Mouse (Mus musculus): ENCODE data around the gene Rgs10. TPM values are rescaled to one million over a fixed set of nuclear protein-coding genes. Genes with fewer than 3 reads are reported as not detected.

The Rgs10 gene
- 7.6 and 8.7 TPM in 2 replicates for polyA plus RNA-seq (2014; fragmentation: Nextera tagmentation; extraction: Ambion mirVana)

- ATAC-seq (ENCODE audit: low FRiP score, low TSS enrichment), result peak; percentile 78
- Histone ChIP-seq H3K27ac (ENCODE audit: low read depth, low read length) (no peak within 1 kb of the TSS), H3K9me3 (ENCODE audit: control insufficient read depth, low read length) (no peaks in the 10 kb centered on the region), H3K4me2 (replicated peaks; ENCODE audit: low read depth, low read length) (peak within 1 kb of the TSS; percentile 99), H3K36me3 (ENCODE audit: control insufficient read depth, insufficient read depth, low read length) (no peaks in the 10 kb centered on the region), H3K27me3 (ENCODE audit: control insufficient read depth, insufficient read depth, low read length) (peaks cover 48% of the 10 kb centered on the region), H3K9ac (ENCODE audit: low read depth, low read length) (peak within 1 kb of the TSS; percentile 63), H3K4me3 (ENCODE audit: low read length) (peak within 1 kb of the TSS; percentile 70), H3K4me1 (ENCODE audit: control insufficient read depth, insufficient read depth, low read length) (peaks cover 7% of the 10 kb centered on the region; the same call in 1 of the 2 replicates)
- WGBS, result under 1% methylated on average over 78 of the region's 102 CpGs
Observed at GRCm38 (mm10) chr7:128417930-128418779, at the start of gene Rgs10. Rgs10 (minus strand) TSS chr7:128418758.

DNA sequence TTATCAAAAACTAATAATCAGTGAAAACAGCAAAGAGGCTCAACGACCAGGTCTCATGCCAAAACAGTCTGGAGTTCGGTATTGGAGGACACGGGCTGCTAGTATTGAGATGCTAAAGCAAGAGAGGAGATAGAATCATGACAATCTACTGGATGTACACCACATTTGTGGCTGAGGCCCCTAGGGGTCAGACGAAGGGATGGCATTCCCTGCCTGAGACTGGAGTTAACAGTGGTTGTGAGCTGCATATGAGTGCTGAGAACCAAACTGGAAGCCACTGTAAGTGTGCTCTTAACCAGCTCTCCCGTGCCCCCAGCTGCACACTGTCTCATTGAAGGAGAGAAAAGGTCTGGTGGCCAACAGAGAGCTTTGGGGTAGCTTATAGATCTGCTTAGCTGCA, 43.8 kb upstream of the Rgs10 start:
- Histone ChIP-seq H3K4me3 (ENCODE audit: low read length) (peak overlapping the region; percentile 86; the same call in 1 of the 2 replicates), H3K27me3 (ENCODE audit: control insufficient read depth, insufficient read depth, low read length) (no peaks in the 10 kb centered on the region), H3K36me3 (ENCODE audit: control insufficient read depth, insufficient read depth, low read length) (no peaks in the 10 kb centered on the region), H3K27ac (ENCODE audit: low read depth, low read length) (no peak overlapping the region), H3K4me2 (replicated peaks; ENCODE audit: low read depth, low read length) (peak overlapping the region; percentile 58), H3K9ac (ENCODE audit: low read depth, low read length) (peak overlapping the region; percentile 50; the same call in 1 of the 2 replicates), H3K4me1 (ENCODE audit: control insufficient read depth, insufficient read depth, low read length) (peaks cover 9% of the 10 kb centered on the region; the same call in 1 of the 2 replicates), H3K9me3 (ENCODE audit: control insufficient read depth, low read length) (no peaks in the 10 kb centered on the region; the same call in 1 of the 2 replicates)
- WGBS, result 76% methylated on average over 5 of the region's 5 CpGs
- no peak for ATAC-seq (ENCODE audit: low FRiP score, low TSS enrichment)

DNA sequence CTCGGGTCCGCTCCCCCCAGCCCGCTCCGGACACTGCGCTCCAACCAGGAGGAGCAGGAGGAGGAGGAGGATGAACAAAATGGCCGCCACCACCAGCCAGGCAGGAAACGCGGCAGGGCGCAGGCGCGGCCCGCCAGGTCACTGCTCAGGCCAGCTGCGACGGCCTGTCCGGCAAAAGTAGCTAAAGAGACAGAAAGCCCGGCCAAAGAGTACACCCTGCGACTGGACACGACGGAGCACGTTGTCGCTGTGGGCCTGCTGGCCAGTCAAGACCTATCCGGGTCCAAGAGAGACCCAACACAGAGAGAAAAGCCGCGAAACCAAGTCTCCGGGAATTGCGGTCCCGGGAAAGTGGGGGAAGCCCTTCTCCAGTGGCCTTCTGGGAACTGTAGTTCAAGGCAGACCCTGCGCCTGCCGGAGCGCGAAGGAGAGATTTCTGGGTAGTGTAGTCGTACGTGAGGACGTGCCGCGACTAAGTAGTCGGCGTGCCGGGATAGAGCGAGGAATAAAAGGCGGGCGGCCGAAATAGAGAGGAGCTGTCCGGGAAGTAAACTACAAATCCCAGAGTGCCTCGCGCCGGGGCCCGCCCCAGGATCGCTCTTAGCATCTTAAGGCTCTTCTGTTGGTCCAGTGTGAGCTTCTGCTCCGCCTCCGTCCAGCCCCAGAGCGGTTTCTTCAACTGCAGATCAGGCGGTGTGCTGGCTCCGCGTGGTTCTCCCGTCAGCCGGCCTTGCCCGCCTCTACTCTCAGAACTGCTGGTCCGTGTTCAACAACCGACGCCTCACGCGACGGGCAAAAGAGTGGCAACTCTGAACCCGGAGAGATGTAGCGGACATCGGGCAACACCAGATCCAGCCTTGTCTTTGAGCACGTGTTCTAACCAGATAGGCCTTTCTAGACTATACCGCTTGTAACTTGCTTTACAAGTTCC, 43.0 kb upstream of the Rgs10 start, which contains the start of gene Tial1:
Gene Tial1, minus strand, starts transcription at position 433 of the 931 bp plus-strand sequence.
- no peaks in the 10 kb centered on the region for H3K27me3 ChIP-seq (ENCODE audit: control insufficient read depth, insufficient read depth, low read length)
- peak; percentile 98 for ATAC-seq (ENCODE audit: low FRiP score, low TSS enrichment)
- H3K4me1 ChIP-seq (ENCODE audit: control insufficient read depth, insufficient read depth, low read length), result peaks cover 9% of the 10 kb centered on the region; the same call in 1 of the 2 replicates
- peak within 1 kb of the TSS; percentile 86 for H3K4me3 ChIP-seq (ENCODE audit: low read length)
- H3K4me2 ChIP-seq (replicated peaks; ENCODE audit: low read depth, low read length), result peak within 1 kb of the TSS; percentile 71
- peak within 1 kb of the TSS; percentile 89 for H3K9ac ChIP-seq (ENCODE audit: low read depth, low read length)
- WGBS, result 1% methylated on average over 69 of the region's 69 CpGs
- H3K36me3 ChIP-seq (ENCODE audit: control insufficient read depth, insufficient read depth, low read length), result no peaks in the 10 kb centered on the region
- H3K9me3 ChIP-seq (ENCODE audit: control insufficient read depth, low read length), result no peaks in the 10 kb centered on the region; the same call in 1 of the 2 replicates
- peak within 1 kb of the TSS; percentile 92 for H3K27ac ChIP-seq (ENCODE audit: low read depth, low read length)

- H3K4me2 ChIP-seq (replicated peaks; ENCODE audit: low read depth, low read length), result peak overlapping the region; percentile 71
- WGBS, result 1% methylated on average over 22 of the region's 23 CpGs
- H3K27ac ChIP-seq (ENCODE audit: low read depth, low read length), result peak overlapping the region; percentile 92
- peaks cover 9% of the 10 kb centered on the region; the same call in 1 of the 2 replicates for H3K4me1 ChIP-seq (ENCODE audit: control insufficient read depth, insufficient read depth, low read length)
- peak; percentile 5 for ATAC-seq (ENCODE audit: low FRiP score, low TSS enrichment)
- H3K4me3 ChIP-seq (ENCODE audit: low read length), result peak overlapping the region; percentile 86
- no peaks in the 10 kb centered on the region; the same call in 1 of the 2 replicates for H3K9me3 ChIP-seq (ENCODE audit: control insufficient read depth, low read length)
- peak overlapping the region; percentile 89 for H3K9ac ChIP-seq (ENCODE audit: low read depth, low read length)
- H3K27me3 ChIP-seq (ENCODE audit: control insufficient read depth, insufficient read depth, low read length), result no peaks in the 10 kb centered on the region
- H3K36me3 ChIP-seq (ENCODE audit: control insufficient read depth, insufficient read depth, low read length), result no peaks in the 10 kb centered on the region
Observed at GRCm38 (mm10) chr7:128460865-128461228, 42.3 kb upstream of the Rgs10 start.

- ATAC-seq (ENCODE audit: low FRiP score, low TSS enrichment), result peak; percentile 9
- H3K27me3 ChIP-seq (ENCODE audit: control insufficient read depth, insufficient read depth, low read length), result no peaks in the 10 kb centered on the region
- no peaks in the 10 kb centered on the region for H3K36me3 ChIP-seq (ENCODE audit: control insufficient read depth, insufficient read depth, low read length)
- peak overlapping the region; percentile 71 for H3K4me2 ChIP-seq (replicated peaks; ENCODE audit: low read depth, low read length)
- peak overlapping the region; percentile 89 for H3K9ac ChIP-seq (ENCODE audit: low read depth, low read length)
- peak overlapping the region; percentile 92 for H3K27ac ChIP-seq (ENCODE audit: low read depth, low read length)
- peak overlapping the region; percentile 86 for H3K4me3 ChIP-seq (ENCODE audit: low read length)
- H3K4me1 ChIP-seq (ENCODE audit: control insufficient read depth, insufficient read depth, low read length), result peaks cover 9% of the 10 kb centered on the region; the same call in 1 of the 2 replicates
- WGBS, result 1% methylated on average over 36 of the region's 36 CpGs
- no peaks in the 10 kb centered on the region; the same call in 1 of the 2 replicates for H3K9me3 ChIP-seq (ENCODE audit: control insufficient read depth, low read length)
Observed at GRCm38 (mm10) chr7:128460131-128460864, 41.7 kb upstream of the Rgs10 start.

DNA sequence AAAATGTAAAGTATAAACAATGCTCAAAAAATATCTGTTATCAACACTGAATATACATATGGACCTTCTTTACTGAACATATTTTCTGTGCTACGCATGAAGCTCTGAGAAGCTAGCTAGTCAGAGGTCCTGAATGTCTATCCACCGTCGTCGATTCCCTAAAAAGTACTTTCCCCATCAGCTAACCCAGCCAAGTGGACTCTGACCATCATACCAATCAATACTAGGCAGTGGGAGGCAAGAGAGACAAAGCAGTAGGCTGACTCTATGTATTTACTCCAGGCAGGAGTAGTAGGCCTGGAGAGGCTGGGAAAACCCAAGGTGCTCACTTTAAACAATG, 41.2 kb upstream of the Rgs10 start:
- H3K4me2 ChIP-seq (replicated peaks; ENCODE audit: low read depth, low read length), result peak overlapping the region; percentile 71
- no peak for ATAC-seq (ENCODE audit: low FRiP score, low TSS enrichment)
- no peak overlapping the region for H3K27ac ChIP-seq (ENCODE audit: low read depth, low read length)
- peaks cover 9% of the 10 kb centered on the region; the same call in 1 of the 2 replicates for H3K4me1 ChIP-seq (ENCODE audit: control insufficient read depth, insufficient read depth, low read length)
- H3K4me3 ChIP-seq (ENCODE audit: low read length), result peak overlapping the region; percentile 86
- H3K9ac ChIP-seq (ENCODE audit: low read depth, low read length), result peak overlapping the region; percentile 89; the same call in 1 of the 2 replicates
- no peaks in the 10 kb centered on the region for H3K27me3 ChIP-seq (ENCODE audit: control insufficient read depth, insufficient read depth, low read length)
- H3K9me3 ChIP-seq (ENCODE audit: control insufficient read depth, low read length), result no peaks in the 10 kb centered on the region; the same call in 1 of the 2 replicates
- H3K36me3 ChIP-seq (ENCODE audit: control insufficient read depth, insufficient read depth, low read length), result peaks cover under 1% of the 10 kb centered on the region; the same call in 1 of the 2 replicates
- 19% methylated on average over 4 of the region's 4 CpGs for WGBS

- peaks cover 9% of the 10 kb centered on the region; the same call in 1 of the 2 replicates for H3K4me1 ChIP-seq (ENCODE audit: control insufficient read depth, insufficient read depth, low read length)
- H3K27me3 ChIP-seq (ENCODE audit: control insufficient read depth, insufficient read depth, low read length), result no peaks in the 10 kb centered on the region
- no peaks in the 10 kb centered on the region; the same call in 1 of the 2 replicates for H3K9me3 ChIP-seq (ENCODE audit: control insufficient read depth, low read length)
- ATAC-seq (ENCODE audit: low FRiP score, low TSS enrichment), result no peak
- H3K9ac ChIP-seq (ENCODE audit: low read depth, low read length), result no peak overlapping the region
- H3K36me3 ChIP-seq (ENCODE audit: control insufficient read depth, insufficient read depth, low read length), result peaks cover 18% of the 10 kb centered on the region
- no peak overlapping the region for H3K4me3 ChIP-seq (ENCODE audit: low read length)
- H3K4me2 ChIP-seq (replicated peaks; ENCODE audit: low read depth, low read length), result no peak overlapping the region
- H3K27ac ChIP-seq (ENCODE audit: low read depth, low read length), result no peak overlapping the region
Observed at GRCm38 (mm10) chr7:128458011-128458410, 39.5 kb upstream of the Rgs10 start.

DNA sequence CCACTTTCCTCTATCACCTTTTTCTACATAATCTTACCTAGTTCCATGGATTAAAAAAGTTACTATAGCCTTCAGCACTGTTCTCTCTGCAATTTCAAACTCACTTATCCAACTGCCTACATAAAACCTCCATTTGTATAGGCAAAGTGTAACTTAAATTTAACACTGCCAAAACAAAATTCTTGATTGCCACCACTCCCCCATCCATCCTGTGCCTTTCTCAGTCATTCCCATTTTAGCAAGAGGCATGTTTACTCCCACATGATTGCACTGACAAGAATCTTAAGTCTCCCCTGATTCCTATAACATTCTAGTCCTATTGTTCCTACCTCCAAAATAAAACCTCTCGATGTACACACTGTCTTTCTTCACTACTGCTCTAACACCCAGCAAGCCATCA, 34.2 kb upstream of the Rgs10 start:
- Histone ChIP-seq H3K9ac (ENCODE audit: low read depth, low read length) (no peak overlapping the region), H3K36me3 (ENCODE audit: control insufficient read depth, insufficient read depth, low read length) (peaks cover 52% of the 10 kb centered on the region), H3K4me3 (ENCODE audit: low read length) (no peak overlapping the region), H3K9me3 (ENCODE audit: control insufficient read depth, low read length) (no peaks in the 10 kb centered on the region), H3K27me3 (ENCODE audit: control insufficient read depth, insufficient read depth, low read length) (no peaks in the 10 kb centered on the region), H3K27ac (ENCODE audit: low read depth, low read length) (no peak overlapping the region), H3K4me2 (replicated peaks; ENCODE audit: low read depth, low read length) (no peak overlapping the region), H3K4me1 (ENCODE audit: control insufficient read depth, insufficient read depth, low read length) (0 out of 2 replicates have a peak, but pooled peaks cover under 1% of the 10 kb centered on the region)
- WGBS, result 90% methylated on average over 1 of the region's 1 CpGs
- ATAC-seq (ENCODE audit: low FRiP score, low TSS enrichment), result no peak
